Mouse (Mus musculus) T-helper 2 cell (primary cell): ENCODE results near the gene C2cd4c.

Source experiments
- in situ Hi-C: fragments of 300-600 bp; cut with MboI, MseI; formaldehyde crosslinking; loops from one replicate; pipeline ENCODE4 v1.15.1; 2025; ENCODE audit warnings: high pct_unique_total_duplicates

The C2cd4c gene

GRCm38 (mm10) chr10:79612192-79613135 lies 1.4 kb downstream of the C2cd4c start:
- in situ Hi-C loops, result no loop called here

GRCm38 (mm10) chr10:79611296-79611695 lies 2.5 kb downstream of the C2cd4c start:
- in situ Hi-C loops, result no loop called here

GRCm38 (mm10) chr10:79609276-79609675 lies 4.5 kb downstream of the C2cd4c start:
- in situ Hi-C loops, result no loop called here

- in situ Hi-C loops, result no loop called here
Measured at GRCm38 (mm10) chr10:79607892-79608291, 5.9 kb downstream of the C2cd4c start.

GRCm38 (mm10) chr10:79606537-79606936 lies 7.3 kb downstream of the C2cd4c start:
- in situ Hi-C loops, result no loop called here

GRCm38 (mm10) chr10:79597936-79598230 lies 15.9 kb downstream of the C2cd4c start:
- in situ Hi-C loops, result no loop called here

- in situ Hi-C loops, result no loop called here
Measured at GRCm38 (mm10) chr10:79597051-79597935, 16.5 kb downstream of the C2cd4c start.

- in situ Hi-C loops, result no loop called here
Measured at GRCm38 (mm10) chr10:79595590-79595929, 18.3 kb downstream of the C2cd4c start.

- in situ Hi-C loops, result loop anchor here (5.0 kb wide), 1 partner anchor 52 kb away; the partner anchor contains the start of gene Odf3l2
Measured at GRCm38 (mm10) chr10:79594872-79595589, 18.8 kb downstream of the C2cd4c start.

GRCm38 (mm10) chr10:79594111-79594510 lies 19.7 kb downstream of the C2cd4c start:
- in situ Hi-C loops, result loop anchor here (5.0 kb wide), 1 partner anchor 53 kb away; the partner anchor contains the start of gene Odf3l2

- in situ Hi-C loops, result loop anchor here (5.0 kb wide), 1 partner anchor 57 kb away; the partner anchor contains the start of gene Odf3l2
Measured at GRCm38 (mm10) chr10:79590702-79591101, 23.1 kb downstream of the C2cd4c start.

GRCm38 (mm10) chr10:79587752-79588126 lies 26.1 kb downstream of the C2cd4c start:
- in situ Hi-C loops, result no loop called here

- in situ Hi-C loops, result no loop called here
Measured at GRCm38 (mm10) chr10:79587061-79587751, 26.6 kb downstream of the C2cd4c start, which contains the start of gene Theg. Gene Theg (minus strand): TSS chr10:79587331.

- in situ Hi-C loops, result no loop called here
Measured at GRCm38 (mm10) chr10:79586243-79586642, 27.6 kb downstream of the C2cd4c start.

- in situ Hi-C loops, result no loop called here
Measured at GRCm38 (mm10) chr10:79585723-79586122, 28.1 kb downstream of the C2cd4c start.

- in situ Hi-C loops, result no loop called here
Measured at GRCm38 (mm10) chr10:79585136-79585535, 28.7 kb downstream of the C2cd4c start.

- in situ Hi-C loops, result no loop called here
Measured at GRCm38 (mm10) chr10:79584426-79584825, 29.4 kb downstream of the C2cd4c start.

- in situ Hi-C loops, result no loop called here
Measured at GRCm38 (mm10) chr10:79584021-79584420, 29.8 kb downstream of the C2cd4c start.

- in situ Hi-C loops, result no loop called here
Measured at GRCm38 (mm10) chr10:79581501-79581900, 32.3 kb downstream of the C2cd4c start.

GRCm38 (mm10) chr10:79580811-79581210 lies 33.0 kb downstream of the C2cd4c start:
- in situ Hi-C loops, result no loop called here

- in situ Hi-C loops, result no loop called here
Measured at GRCm38 (mm10) chr10:79580356-79580755, 33.5 kb downstream of the C2cd4c start.
